Mouse (Mus musculus) hindbrain, embryonic 10.5 days (tissue): Measurements from ENCODE around the gene Fam234b. TPM values are rescaled to one million over a fixed set of nuclear protein-coding genes. Genes with fewer than 3 reads are reported as not detected.
A peak's percentile ranks its signal among the peaks of the same experiment; 100 is the strongest.

Source experiments
- DNase-seq: peaks from one replicate; pipeline ENCODE4 v3.0.0-alpha.2; 2017; ENCODE audit warnings: low spot score
- H3K27ac ChIP-seq: fragments of 300-500 bp; sonication (generic); 2 replicates; pipeline ENCODE4 v1.5.1; 2016; ENCODE audit warnings: mild to moderate bottlenecking, moderate library complexity
- H3K27me3 ChIP-seq: fragments of 300-500 bp; sonication (generic); 2 replicates; pipeline ENCODE4 v1.6.1; 2016; ENCODE audit warnings: mild to moderate bottlenecking; ENCODE audit not compliant: poor library complexity, insufficient read depth, severe bottlenecking
- H3K36me3 ChIP-seq: fragments of 300-500 bp; sonication (generic); 2 replicates; pipeline ENCODE4 v1.6.1; 2016; ENCODE audit warnings: mild to moderate bottlenecking, moderate library complexity
- H3K4me1 ChIP-seq: fragments of 300-500 bp; sonication (generic); replicated peaks from 2 replicates; pipeline ENCODE4 v1.6.1; 2016; ENCODE audit warnings: mild to moderate bottlenecking
- H3K4me3 ChIP-seq: fragments of 300-500 bp; sonication (generic); 2 replicates; pipeline ENCODE4 v1.5.1; 2016; ENCODE audit warnings: mild to moderate bottlenecking, moderate library complexity
- H3K9me3 ChIP-seq: fragments of 300-500 bp; sonication (generic); 2 replicates; pipeline ENCODE4 v1.6.1; 2016; ENCODE audit warnings: mild to moderate bottlenecking, moderate library complexity
- WGBS: fragments of 180-500 bp; shearing (Covaris S2); methylation state at CpG from one replicate; pipeline ENCODE4 v1.1.7; 2016; 5-methylcytosine and 5-hydroxymethylcytosine counted together
- polyA plus RNA-seq: library from polyadenylated mRNA; unstranded; fragments of >200 nt; fragmentation: Nextera tagmentation; extraction: Ambion mirVana; gene quantifications from 2 replicates; pipeline ENCODE4 v1.2.1, GENCODE M21; 2016

The Fam234b gene
- polyA plus RNA-seq, 1 experiment from 2014 or later, result 28.0 TPM

DNA sequence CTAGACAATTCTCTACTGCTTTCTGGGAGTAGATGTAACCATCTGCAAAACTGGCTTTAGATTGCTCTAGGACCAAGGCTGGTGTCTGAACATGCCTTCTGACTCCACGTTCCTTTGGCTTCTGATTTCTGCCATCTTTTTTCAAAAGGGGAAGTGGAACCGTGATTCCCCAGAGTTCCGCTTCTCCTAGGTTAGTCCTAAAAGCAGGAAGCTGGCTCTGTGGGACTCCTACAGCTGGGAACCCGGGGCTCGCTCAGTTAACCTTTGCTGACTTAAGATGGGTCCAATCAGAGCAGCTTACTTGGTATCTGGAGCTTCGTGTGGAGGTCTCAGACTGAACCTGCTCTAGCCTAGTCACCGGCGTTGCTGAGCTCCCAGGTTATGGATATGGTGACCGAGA is 63.3 kb downstream of the Fam234b start:
- H3K36me3 ChIP-seq, result no peaks in the 10 kb centered on the region
- DNase-seq, result no peak
- WGBS, result 93% methylated on average over 9 of the region's 9 CpGs
- H3K4me3 ChIP-seq, result no peak overlapping the region
- no peaks in the 10 kb centered on the region for H3K4me1 ChIP-seq
- H3K27ac ChIP-seq, result no peak overlapping the region
- H3K9me3 ChIP-seq, result 0 out of 2 replicates have a peak, but pooled peaks cover 7% of the 10 kb centered on the region
- no peaks in the 10 kb centered on the region for H3K27me3 ChIP-seq

DNA sequence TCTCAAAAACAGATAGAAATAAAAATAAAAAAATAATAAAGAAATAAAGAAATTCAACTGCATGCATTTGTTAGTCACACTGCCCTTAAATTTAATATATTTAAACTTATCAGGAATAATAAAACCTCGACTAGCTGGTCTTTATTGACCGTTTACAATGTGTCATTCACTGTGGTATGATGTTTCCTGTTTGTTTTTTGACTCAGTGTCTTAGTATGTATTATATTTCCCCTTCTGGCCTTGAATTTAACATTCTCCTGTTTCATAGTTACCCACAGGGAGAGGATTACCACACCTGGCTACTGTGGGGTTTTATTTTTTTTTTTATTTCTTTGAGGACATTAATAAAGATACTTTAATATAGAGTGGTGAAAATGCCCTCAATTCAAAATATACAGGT is 64.8 kb downstream of the Fam234b start:
- 0 out of 2 replicates have a peak, but pooled peaks cover 9% of the 10 kb centered on the region for H3K4me1 ChIP-seq
- DNase-seq, result no peak
- H3K27ac ChIP-seq, result no peak overlapping the region
- no peak overlapping the region for H3K4me3 ChIP-seq
- H3K9me3 ChIP-seq, result 0 out of 2 replicates have a peak, but pooled peaks cover 7% of the 10 kb centered on the region
- no peaks in the 10 kb centered on the region for H3K27me3 ChIP-seq
- WGBS, result 85% methylated on average over 2 of the region's 2 CpGs
- no peaks in the 10 kb centered on the region for H3K36me3 ChIP-seq

DNA sequence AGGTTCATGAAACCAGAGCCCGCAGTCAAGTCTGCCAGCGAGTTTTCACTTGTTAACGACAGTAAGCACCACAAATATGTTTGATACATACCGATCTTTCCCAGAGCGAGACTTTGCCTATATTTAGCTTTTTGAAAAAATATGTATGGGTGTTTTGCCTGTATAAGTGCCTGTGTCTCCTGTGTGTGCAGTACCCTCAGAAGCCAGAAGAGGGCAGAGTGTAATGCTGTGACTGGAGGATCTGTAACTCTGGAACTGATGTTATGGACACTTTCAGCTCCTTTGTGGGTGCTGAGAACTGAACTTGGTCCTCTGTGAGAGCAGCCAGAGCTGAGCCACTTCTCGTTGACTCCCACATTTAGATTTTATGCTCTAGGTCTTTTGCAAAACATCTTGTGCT is 66.4 kb downstream of the Fam234b start:
- H3K4me3 ChIP-seq, result no peak overlapping the region
- H3K4me1 ChIP-seq, result 0 out of 2 replicates have a peak, but pooled peaks cover 9% of the 10 kb centered on the region
- H3K27ac ChIP-seq, result no peak overlapping the region
- no peaks in the 10 kb centered on the region for H3K36me3 ChIP-seq
- H3K9me3 ChIP-seq, result 0 out of 2 replicates have a peak, but pooled peaks cover 7% of the 10 kb centered on the region
- 96% methylated on average over 6 of the region's 6 CpGs for WGBS
- no peaks in the 10 kb centered on the region for H3K27me3 ChIP-seq
- no peak for DNase-seq

DNA sequence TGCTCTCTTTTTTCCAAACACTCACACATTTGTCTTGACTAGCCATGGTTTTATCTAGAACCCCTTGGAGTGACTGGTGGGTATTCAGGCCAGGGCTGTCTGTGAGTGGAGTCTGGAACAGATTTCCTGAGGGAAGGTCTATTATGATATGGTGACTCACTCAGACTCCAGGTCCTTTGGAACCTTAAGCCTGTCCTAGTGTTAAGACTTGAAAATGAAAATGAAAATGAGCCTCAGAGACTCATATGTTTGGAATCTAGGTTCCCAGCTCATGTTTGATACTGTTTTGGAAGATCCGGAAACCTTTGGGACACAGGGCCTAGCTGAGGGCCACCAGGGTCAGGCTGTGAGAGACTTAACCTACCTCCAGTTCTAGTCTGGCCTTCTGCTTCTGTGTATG is 68.3 kb downstream of the Fam234b start:
- Histone ChIP-seq H3K9me3 (0 out of 2 replicates have a peak, but pooled peaks cover 7% of the 10 kb centered on the region), H3K4me1 (peaks cover 21% of the 10 kb centered on the region), H3K27ac (no peak overlapping the region), H3K4me3 (no peak overlapping the region), H3K27me3 (no peaks in the 10 kb centered on the region), H3K36me3 (no peaks in the 10 kb centered on the region)
- DNase-seq, result no peak
- WGBS, result 88% methylated on average over 1 of the region's 1 CpGs

DNA sequence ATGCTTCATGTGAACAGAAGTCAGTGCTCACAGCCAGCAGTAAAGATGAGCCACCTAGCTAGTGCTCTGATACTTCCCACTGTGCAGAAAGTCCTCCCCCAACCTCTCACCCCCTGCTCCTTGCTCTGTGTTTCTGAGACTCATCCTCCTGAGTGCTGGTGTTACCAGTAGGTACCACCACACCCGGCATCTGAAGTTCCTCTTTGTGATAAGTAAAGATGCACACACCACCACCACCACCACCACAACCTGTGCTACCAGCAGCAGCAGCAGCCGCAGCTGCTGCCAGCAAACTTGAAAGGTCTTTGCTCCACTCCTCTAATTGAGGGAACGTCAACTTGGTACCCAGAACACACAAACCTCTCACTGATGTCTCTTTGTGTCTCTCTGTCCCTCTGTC is 69.4 kb downstream of the Fam234b start:
- no peak for DNase-seq
- 82% methylated on average over 3 of the region's 3 CpGs for WGBS

DNA sequence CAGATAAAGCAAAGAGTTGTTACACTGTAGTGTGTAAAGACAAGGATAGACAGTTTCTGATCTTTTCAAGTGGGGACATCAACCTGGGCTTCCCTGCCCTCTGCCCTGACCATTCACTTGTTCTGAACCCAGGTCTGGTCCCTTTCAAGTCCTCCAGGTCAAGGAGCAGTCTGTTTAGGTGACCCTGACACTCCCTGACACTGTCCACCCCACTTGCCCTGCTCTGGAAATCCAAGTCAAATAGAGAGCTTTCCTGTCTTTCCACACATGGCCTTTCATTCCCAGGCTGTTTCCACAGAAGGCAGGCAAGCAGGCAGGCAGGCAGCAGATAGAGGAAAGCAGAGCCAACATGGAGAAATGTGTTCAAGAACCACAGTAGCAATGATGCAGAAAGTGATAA is 70.6 kb downstream of the Fam234b start:
- no peak for DNase-seq
- Histone ChIP-seq H3K9me3 (0 out of 2 replicates have a peak, but pooled peaks cover 7% of the 10 kb centered on the region), H3K36me3 (no peaks in the 10 kb centered on the region), H3K27me3 (no peaks in the 10 kb centered on the region), H3K4me3 (no peak overlapping the region), H3K27ac (no peak overlapping the region), H3K4me1 (peaks cover 33% of the 10 kb centered on the region)

More for the DNA sequence above, 69.4 kb downstream of the Fam234b start:
- no peaks in the 10 kb centered on the region for H3K36me3 ChIP-seq
- H3K27me3 ChIP-seq, result no peaks in the 10 kb centered on the region
- no peak overlapping the region for H3K4me3 ChIP-seq
- H3K4me1 ChIP-seq, result peaks cover 33% of the 10 kb centered on the region
- H3K9me3 ChIP-seq, result 0 out of 2 replicates have a peak, but pooled peaks cover 7% of the 10 kb centered on the region
- no peak overlapping the region for H3K27ac ChIP-seq

DNA sequence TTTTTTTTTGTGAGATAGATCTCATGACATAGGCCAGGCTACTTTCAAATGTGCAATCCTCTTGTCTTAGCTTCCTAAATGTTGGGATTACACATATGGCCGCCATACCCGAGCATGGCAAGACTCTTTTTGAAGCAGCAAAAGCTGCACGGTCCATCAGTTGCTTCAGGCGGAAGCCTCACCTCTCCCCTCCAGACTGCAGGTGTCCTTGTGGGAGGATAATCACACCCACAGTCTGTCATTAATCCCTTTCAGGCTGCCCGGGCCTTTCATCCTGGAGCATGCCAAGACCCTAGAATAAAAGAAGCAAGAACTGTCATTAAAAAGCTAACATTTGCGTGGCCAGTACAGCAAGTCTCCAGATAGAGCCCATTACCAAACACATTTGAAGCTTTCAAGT is 71.8 kb downstream of the Fam234b start:
- H3K27me3 ChIP-seq, result no peaks in the 10 kb centered on the region
- WGBS, result 56% methylated on average over 6 of the region's 6 CpGs
- no peak overlapping the region for H3K27ac ChIP-seq
- H3K4me1 ChIP-seq, result peaks cover 33% of the 10 kb centered on the region
- DNase-seq, result no peak
- no peak overlapping the region for H3K4me3 ChIP-seq
- no peaks in the 10 kb centered on the region for H3K9me3 ChIP-seq
- no peaks in the 10 kb centered on the region for H3K36me3 ChIP-seq

DNA sequence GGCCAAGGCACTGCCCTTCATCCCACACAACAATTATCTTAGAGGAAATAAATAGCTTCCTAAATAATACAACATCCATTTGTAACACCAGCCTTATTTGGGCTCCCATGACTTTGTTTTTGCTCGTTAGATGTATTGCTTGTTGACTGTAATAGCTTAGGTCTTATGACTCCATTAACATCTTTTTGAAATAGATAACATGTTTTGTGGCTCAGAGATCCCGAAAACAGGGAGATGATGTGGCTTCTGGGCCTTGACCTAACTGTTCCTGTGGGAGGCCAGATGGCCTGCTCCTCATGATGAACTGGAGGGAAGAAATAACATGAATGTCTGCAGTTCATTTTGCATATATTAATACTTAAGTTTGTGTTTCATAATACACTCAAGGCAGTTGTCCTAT is 74.0 kb downstream of the Fam234b start:
- Histone ChIP-seq H3K4me3 (no peak overlapping the region), H3K27me3 (no peaks in the 10 kb centered on the region), H3K4me1 (peaks cover 32% of the 10 kb centered on the region), H3K9me3 (no peaks in the 10 kb centered on the region), H3K36me3 (no peaks in the 10 kb centered on the region), H3K27ac (no peak overlapping the region)
- 71% methylated on average over 2 of the region's 2 CpGs for WGBS
- no peak for DNase-seq

DNA sequence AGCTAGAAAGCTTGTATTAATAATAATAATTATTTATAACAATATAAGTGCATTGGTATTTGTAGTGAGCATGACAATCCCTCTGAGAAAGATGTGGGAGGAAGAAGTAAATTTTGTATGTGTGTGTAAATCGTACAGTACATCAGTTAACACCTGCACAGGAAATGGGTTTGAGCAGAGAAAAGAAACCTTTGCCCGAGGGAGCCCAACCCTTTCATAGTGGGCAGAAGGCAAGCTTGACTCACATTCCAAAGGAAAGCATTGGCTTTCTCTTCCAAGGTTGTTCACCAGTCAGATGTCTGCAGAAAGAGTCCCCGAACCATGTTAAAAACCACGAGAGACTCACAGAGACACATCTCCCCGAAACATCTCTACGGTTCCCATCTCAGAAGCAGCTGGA is 75.3 kb downstream of the Fam234b start:
- no peaks in the 10 kb centered on the region for H3K36me3 ChIP-seq
- DNase-seq, result no peak
- H3K4me1 ChIP-seq, result peaks cover 27% of the 10 kb centered on the region
- 96% methylated on average over 6 of the region's 6 CpGs for WGBS
- H3K9me3 ChIP-seq, result no peaks in the 10 kb centered on the region
- H3K27ac ChIP-seq, result no peak overlapping the region
- H3K27me3 ChIP-seq, result no peaks in the 10 kb centered on the region
- no peak overlapping the region for H3K4me3 ChIP-seq

DNA sequence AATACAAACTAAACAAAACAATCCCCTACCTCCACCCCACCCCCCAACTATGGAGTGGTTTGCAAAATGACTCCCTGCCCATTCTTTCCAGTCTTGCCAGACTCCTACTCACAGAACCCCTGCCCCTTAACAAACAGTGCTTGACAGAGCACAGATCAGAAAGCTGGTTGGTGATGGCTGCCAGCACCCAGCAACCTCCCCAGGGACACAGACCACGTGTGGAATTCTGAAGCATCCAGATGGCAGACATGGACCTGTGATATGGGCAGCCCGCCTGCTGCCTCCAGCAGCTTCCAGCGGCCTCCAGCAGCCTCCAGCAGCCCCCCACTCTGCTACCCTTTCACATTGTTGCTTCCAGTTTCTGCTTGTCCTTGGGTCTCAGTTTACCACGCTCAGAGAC is 77.5 kb downstream of the Fam234b start:
- H3K27me3 ChIP-seq, result no peaks in the 10 kb centered on the region
- WGBS, result 75% methylated on average over 4 of the region's 4 CpGs

DNA sequence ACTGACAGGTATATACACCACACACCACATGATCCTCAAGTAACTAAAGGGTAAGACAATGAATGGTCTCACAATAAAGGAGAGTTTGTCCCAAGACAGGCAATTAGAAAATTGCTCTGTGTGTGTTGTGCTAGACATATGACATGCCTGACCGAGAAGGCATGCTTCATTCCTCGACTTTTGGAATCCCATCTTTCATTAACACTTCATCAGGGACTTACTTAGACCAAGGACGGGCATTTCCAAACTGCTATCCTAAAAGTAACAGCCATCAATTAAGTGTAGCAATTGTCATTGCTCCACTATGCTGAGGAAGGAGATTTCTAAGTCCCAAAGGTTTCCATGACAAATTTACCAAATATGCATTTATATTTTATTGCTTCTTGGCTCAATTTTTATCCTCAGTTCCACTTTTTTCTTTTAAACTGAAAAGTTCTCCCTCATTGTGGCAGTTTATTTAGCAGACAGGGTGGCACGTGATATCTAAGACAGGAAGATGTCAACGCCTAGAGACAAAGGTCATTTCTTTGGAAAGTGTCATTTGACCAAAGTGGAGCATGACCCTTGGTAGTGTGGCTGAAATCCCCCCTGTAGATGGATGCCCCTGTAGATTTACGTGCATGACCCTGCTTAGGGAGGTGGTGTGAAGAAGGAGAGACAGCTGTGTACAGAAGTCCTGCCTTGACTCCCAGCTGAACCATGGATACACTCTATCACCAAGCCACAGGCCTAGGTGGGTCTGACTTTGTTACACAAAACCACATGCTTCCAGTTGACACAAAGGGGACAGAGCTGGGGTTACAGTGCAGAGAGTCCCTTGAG is 78.9 kb downstream of the Fam234b start:
- H3K4me3 ChIP-seq, result no peak overlapping the region
- no peaks in the 10 kb centered on the region for H3K27me3 ChIP-seq
- 69% methylated on average over 6 of the region's 6 CpGs for WGBS
- H3K9me3 ChIP-seq, result no peaks in the 10 kb centered on the region
- peaks cover 19% of the 10 kb centered on the region for H3K4me1 ChIP-seq
- no peak overlapping the region for H3K27ac ChIP-seq
- no peak for DNase-seq
- H3K36me3 ChIP-seq, result no peaks in the 10 kb centered on the region

More for the DNA sequence above, 77.5 kb downstream of the Fam234b start:
- peak overlapping the region; percentile 30; the same call in 1 of the 2 replicates for H3K27ac ChIP-seq
- H3K4me3 ChIP-seq, result no peak overlapping the region
- no peaks in the 10 kb centered on the region for H3K36me3 ChIP-seq
- no peak for DNase-seq
- no peaks in the 10 kb centered on the region for H3K9me3 ChIP-seq
- peaks cover 30% of the 10 kb centered on the region for H3K4me1 ChIP-seq

DNA sequence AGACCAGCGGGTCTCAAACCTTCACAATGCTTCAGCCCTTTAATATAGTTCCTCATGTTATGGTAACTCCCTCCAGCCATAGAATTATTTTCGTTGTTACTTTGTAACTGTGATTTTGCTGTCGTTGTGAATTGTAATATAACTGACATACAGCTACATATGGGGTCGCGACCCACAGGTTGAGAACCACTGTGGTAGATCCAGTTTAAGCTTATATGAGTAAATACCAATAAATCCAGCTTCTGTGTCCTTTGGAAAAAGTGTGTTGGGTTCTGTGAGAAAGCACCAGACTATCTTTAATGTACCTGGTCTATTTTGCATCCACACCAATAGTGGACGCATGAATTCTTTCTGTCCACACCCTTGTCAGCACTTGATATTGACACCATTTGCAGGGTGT is 80.5 kb downstream of the Fam234b start:
- H3K4me1 ChIP-seq, result peaks cover 14% of the 10 kb centered on the region
- H3K27ac ChIP-seq, result no peak overlapping the region
- H3K36me3 ChIP-seq, result no peaks in the 10 kb centered on the region
- no peaks in the 10 kb centered on the region for H3K27me3 ChIP-seq
- WGBS, result 89% methylated on average over 6 of the region's 6 CpGs
- H3K9me3 ChIP-seq, result no peaks in the 10 kb centered on the region
- DNase-seq, result no peak
- H3K4me3 ChIP-seq, result no peak overlapping the region

DNA sequence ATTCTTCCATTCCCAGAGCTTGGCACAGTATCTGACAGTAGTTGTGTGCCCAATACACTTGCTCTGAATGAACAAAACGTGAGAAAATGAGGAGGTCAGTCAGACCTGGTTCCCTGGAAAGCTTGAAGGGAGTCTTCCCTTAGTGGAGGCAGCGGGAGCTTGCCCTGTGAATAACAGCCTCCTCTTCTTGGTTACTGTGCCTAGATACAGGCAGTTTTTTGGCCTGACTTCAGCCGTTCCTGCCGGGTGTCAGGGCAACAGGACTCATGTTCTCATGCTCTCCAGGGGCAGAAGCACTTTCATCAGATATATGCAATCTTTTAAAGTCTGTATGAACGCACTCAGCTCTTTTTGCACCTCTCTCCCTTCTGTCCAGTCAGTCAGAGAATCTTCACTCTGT is 81.5 kb downstream of the Fam234b start:
- H3K9me3 ChIP-seq, result no peaks in the 10 kb centered on the region
- H3K4me1 ChIP-seq, result peaks cover 14% of the 10 kb centered on the region
- H3K27ac ChIP-seq, result no peak overlapping the region
- no peak for DNase-seq
- H3K36me3 ChIP-seq, result no peaks in the 10 kb centered on the region
- WGBS, result 69% methylated on average over 5 of the region's 5 CpGs
- H3K4me3 ChIP-seq, result no peak overlapping the region
- H3K27me3 ChIP-seq, result no peaks in the 10 kb centered on the region
